Mouse (Mus musculus): ENCODE measurements at regions not wholly inside any gene's neighbourhood (a gene's known extent, or its start where the extent isn't known, plus 50 kb on each side); places are given as distances from the start of the nearest gene placed in this dataset.

- no peak for DNase-seq (ENCODE audit: low read depth, low spot score)
- H3K4me3 ChIP-seq (ENCODE audit: control insufficient read depth in 1 of 2, insufficient read depth in 1 of 2, low read depth in 2 of 2, low read length in 2 of 2): no peak overlapping the region
- H3K4me1 ChIP-seq (ENCODE audit: control insufficient read depth in 1 of 2, insufficient read depth in 2 of 2, low read length in 2 of 2): no peaks in the 10 kb centered on the region
- no peaks in the 10 kb centered on the region for H3K27me3 ChIP-seq (ENCODE audit: control insufficient read depth in 1 of 2, insufficient read depth in 2 of 2, low read length in 2 of 2)
- H3K9me3 ChIP-seq (replicated peaks; ENCODE audit: insufficient read depth, low read length): no peaks in the 10 kb centered on the region
- H3K79me2 ChIP-seq (ENCODE audit: control insufficient read depth, insufficient read depth, low read length, poor library complexity): no peaks in the 10 kb centered on the region
- H3K27ac ChIP-seq (ENCODE audit: control insufficient read depth, low read depth, low read length): no peak overlapping the region
- no peak overlapping the region for H3K9ac ChIP-seq (ENCODE audit: control insufficient read depth, low read depth, low read length, poor library complexity, severe bottlenecking)
- no peak for TF ChIP-seq JUND (IDR thresholded peaks at IDR 0.05; ENCODE audit: low read depth, low read length)
- no peak for TF ChIP-seq USF1 (IDR thresholded peaks at IDR 0.05; ENCODE audit: low read depth, low read length)
- no peak for TF ChIP-seq UBTF (IDR thresholded peaks at IDR 0.05; ENCODE audit: borderline replicate concordance, insufficient read depth, low read depth, low read length)
- TF ChIP-seq MAX (IDR thresholded peaks at IDR 0.05; ENCODE audit: low read length): no peak
- TF ChIP-seq MYB (IDR thresholded peaks at IDR 0.05; ENCODE audit: low read depth, low read length): no peak
- no peak for TF ChIP-seq HCFC1 (IDR thresholded peaks at IDR 0.05; ENCODE audit: low read depth, low read length)
- TF ChIP-seq RCOR1 (IDR thresholded peaks at IDR 0.05; ENCODE audit: low read depth, low read length): no peak
- TF ChIP-seq ZKSCAN1 (IDR thresholded peaks at IDR 0.05; ENCODE audit: low read depth, low read length): no peak
- no peak for TF ChIP-seq POLR2AphosphoS5 (IDR thresholded peaks at IDR 0.05; ENCODE audit: borderline replicate concordance, low read depth, low read length)
- TF ChIP-seq SMC3 (IDR thresholded peaks at IDR 0.05; ENCODE audit: low read depth, low read length): no peak
- TF ChIP-seq SIN3A (IDR thresholded peaks at IDR 0.05; ENCODE audit: low read length): no peak
- no peak for TF ChIP-seq CHD2 (IDR thresholded peaks at IDR 0.05; ENCODE audit: low read length)
- TF ChIP-seq MYC (IDR thresholded peaks at IDR 0.05; ENCODE audit: low read depth, low read length): no peak
- H3K36me3 ChIP-seq (ENCODE audit: control insufficient read depth in 1 of 2, insufficient read depth in 2 of 2, low read length in 2 of 2): no peaks in the 10 kb centered on the region
Measured at GRCm38 (mm10) chr13:97652279-97652678, 108.2 kb downstream of the Gm10260 start.

GRCm38 (mm10) chr13:97651761-97652160, 108.7 kb downstream of the Gm10260 start:
- no peaks in the 10 kb centered on the region for H3K9me3 ChIP-seq (replicated peaks; ENCODE audit: insufficient read depth, low read length)
- no peaks in the 10 kb centered on the region for H3K27me3 ChIP-seq (ENCODE audit: control insufficient read depth in 1 of 2, insufficient read depth in 2 of 2, low read length in 2 of 2)
- no peaks in the 10 kb centered on the region for H3K36me3 ChIP-seq (ENCODE audit: control insufficient read depth in 1 of 2, insufficient read depth in 2 of 2, low read length in 2 of 2)
- TF ChIP-seq MAFK (IDR thresholded peaks at IDR 0.05; ENCODE audit: borderline replicate concordance, low read depth, low read length): no peak
- no peak for TF ChIP-seq RAD21 (IDR thresholded peaks at IDR 0.05; ENCODE audit: low read depth, low read length)
- TF ChIP-seq POLR2AphosphoS2 (IDR thresholded peaks at IDR 0.05; ENCODE audit: low read length): no peak
- no peak for TF ChIP-seq ETS1 (IDR thresholded peaks at IDR 0.05; ENCODE audit: low read depth, low read length)
- TF ChIP-seq E2F4 (IDR thresholded peaks at IDR 0.05; ENCODE audit: borderline replicate concordance, low read depth, low read length): no peak
- no peak for TF ChIP-seq JUND (IDR thresholded peaks at IDR 0.05; ENCODE audit: low read depth, low read length)
- no peak for TF ChIP-seq POLR2A (IDR thresholded peaks at IDR 0.05; ENCODE audit: control insufficient read depth in 1 of 2, insufficient read depth in 1 of 2, low read depth in 1 of 2, low read length in 2 of 2, poor library complexity in 1 of 2)
- TF ChIP-seq SMC3 (IDR thresholded peaks at IDR 0.05; ENCODE audit: low read depth, low read length): no peak
- TF ChIP-seq TCF12 (IDR thresholded peaks at IDR 0.05; ENCODE audit: low read depth, low read length): no peak
- TF ChIP-seq TBP (IDR thresholded peaks at IDR 0.05; ENCODE audit: low read depth, low read length): no peak
- TF ChIP-seq CHD2 (IDR thresholded peaks at IDR 0.05; ENCODE audit: low read length): no peak
- no peak for TF ChIP-seq ZNF384 (IDR thresholded peaks at IDR 0.05; ENCODE audit: low read depth, low read length)
- TF ChIP-seq ELF1 (IDR thresholded peaks at IDR 0.05; ENCODE audit: low read depth, low read length): no peak
- TF ChIP-seq KAT2A (conservative IDR thresholded peaks at IDR 0.05; ENCODE audit: low read depth, low read length): no peak
- H3K27ac ChIP-seq (ENCODE audit: control insufficient read depth, low read depth, low read length): no peak overlapping the region
- no peaks in the 10 kb centered on the region for H3K79me2 ChIP-seq (ENCODE audit: control insufficient read depth, insufficient read depth, low read length, poor library complexity)
- H3K9ac ChIP-seq (ENCODE audit: control insufficient read depth, low read depth, low read length, poor library complexity, severe bottlenecking): no peak overlapping the region
- H3K4me3 ChIP-seq (ENCODE audit: control insufficient read depth in 1 of 2, insufficient read depth in 1 of 2, low read depth in 2 of 2, low read length in 2 of 2): no peak overlapping the region
- DNase-seq (ENCODE audit: low read depth, low spot score): no peak
- no peaks in the 10 kb centered on the region for H3K4me1 ChIP-seq (ENCODE audit: control insufficient read depth in 1 of 2, insufficient read depth in 2 of 2, low read length in 2 of 2)

All from MEL (cell line).